Mouse (Mus musculus): ENCODE measurements around the gene Adat1. TPM values are rescaled to one million over a fixed set of nuclear protein-coding genes. Genes with fewer than 3 reads are reported as not detected.

Gene Adat1
- total RNA-seq, 4 experiments from 2014 or later = 1.5 to 2.1 (median 1.8) TPM

DNA sequence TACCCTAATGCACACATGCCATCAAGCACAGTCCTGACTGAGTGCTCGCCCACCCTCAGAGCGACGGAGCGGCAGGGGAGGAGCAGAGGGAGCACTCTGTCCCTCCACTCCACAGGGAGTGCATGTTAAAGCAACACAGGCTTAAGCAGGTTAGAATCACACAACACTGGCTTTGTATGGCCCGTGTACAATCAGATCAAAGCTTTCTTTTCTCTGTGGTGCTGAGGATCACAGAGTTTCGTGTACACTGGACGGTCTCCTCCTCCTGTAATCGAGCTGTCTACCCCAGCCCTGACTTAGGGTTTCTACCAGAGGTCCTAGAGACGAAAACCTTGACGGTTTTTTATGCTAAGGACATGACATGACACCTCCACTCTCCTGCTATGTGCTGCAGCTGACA is 23.6 kb downstream of the Adat1 start:
- DNase-seq (ENCODE audit: low spot score) = no peak

DNA sequence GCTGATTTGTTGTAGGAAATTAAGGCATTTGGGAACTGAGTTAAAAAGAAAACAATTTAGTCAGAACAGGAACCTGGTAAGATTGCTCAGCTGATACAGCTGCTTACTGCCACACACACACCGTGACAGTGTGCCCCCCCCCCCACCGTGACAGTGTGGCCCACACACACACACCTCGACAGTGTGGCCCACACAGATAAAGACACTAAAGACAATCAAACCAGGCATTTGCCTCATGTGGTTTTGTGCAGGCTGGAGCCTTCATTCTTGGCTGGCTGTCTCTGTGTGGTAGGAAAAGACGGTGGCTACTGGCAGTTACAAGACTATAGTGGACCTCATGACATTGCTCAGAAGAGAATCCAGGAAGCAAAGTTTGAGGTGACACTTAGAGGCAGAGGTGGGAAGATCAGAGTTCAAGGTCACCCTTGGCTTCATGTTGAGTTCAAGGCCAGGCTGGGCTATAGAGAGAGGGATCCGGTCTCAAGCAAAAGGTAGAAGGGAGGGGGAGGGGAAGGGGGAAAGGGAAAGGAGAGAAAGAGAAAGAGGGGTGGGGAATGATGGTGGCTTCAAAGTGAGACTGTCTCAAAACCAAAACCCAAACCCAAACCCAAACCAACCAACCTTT is 24.7 kb downstream of the Adat1 start:
- no peak for DNase-seq (ENCODE audit: low spot score)

GRCm38 (mm10) chr8:111964849-111965561 is 27.1 kb downstream of the Adat1 start:
- no peak for DNase-seq (ENCODE audit: low spot score)

DNA sequence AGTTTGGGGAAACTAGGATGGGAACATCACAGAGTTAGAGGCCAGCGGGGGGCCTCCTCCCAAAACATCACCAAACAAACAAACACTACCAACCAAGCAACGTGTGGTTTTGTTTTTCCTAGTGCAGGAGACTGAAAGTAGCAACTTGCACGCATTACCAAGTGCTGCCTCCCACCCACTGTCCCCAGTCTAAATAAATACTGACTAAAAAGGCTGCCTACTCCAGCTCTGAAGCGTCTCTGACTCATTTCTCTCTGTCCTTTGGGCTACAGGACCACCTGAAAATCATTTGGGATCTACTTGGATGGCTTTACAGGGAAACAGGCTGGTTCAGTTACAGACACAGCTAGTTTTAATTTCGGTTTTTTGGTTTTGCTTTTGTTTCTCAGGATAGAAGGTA is 27.8 kb downstream of the Adat1 start:
- DNase-seq (ENCODE audit: low spot score) = no peak

GRCm38 (mm10) chr8:111963546-111963945 is 28.6 kb downstream of the Adat1 start:
- no peak for DNase-seq (ENCODE audit: low spot score)

GRCm38 (mm10) chr8:111963091-111963490 is 29.0 kb downstream of the Adat1 start:
- DNase-seq (ENCODE audit: low spot score) = no peak

DNA sequence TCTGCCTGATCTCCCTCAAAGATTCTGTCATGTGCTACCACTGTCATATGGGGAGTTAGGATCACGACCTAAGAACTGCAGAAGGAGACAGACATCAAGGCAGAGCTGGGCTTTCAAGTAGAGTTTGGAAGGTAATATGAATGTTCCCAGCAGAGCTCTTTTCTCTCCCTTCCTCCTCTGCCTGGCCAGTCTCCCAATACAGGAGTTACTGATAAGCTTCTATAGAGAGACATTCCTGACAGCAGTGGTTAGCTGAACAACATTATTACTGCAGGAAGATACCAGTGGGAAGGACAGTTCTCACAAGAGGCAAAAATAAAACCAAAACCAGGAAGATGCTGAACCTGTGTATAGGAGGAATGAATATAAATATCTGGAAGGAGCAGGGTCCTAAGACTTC is 29.5 kb downstream of the Adat1 start:
- DNase-seq (ENCODE audit: low spot score) = no peak

- DNase-seq (ENCODE audit: low spot score) = no peak
These were observed 30.8 kb downstream of the Adat1 start for GRCm38 (mm10) chr8:111961330-111961729.

- DNase-seq (ENCODE audit: low spot score) = no peak
These were observed 31.3 kb downstream of the Adat1 start for GRCm38 (mm10) chr8:111960591-111961321.

GRCm38 (mm10) chr8:111957231-111957630 is 34.9 kb downstream of the Adat1 start:
- no peak for DNase-seq (ENCODE audit: low spot score)

GRCm38 (mm10) chr8:111955879-111956278 is 36.2 kb downstream of the Adat1 start:
- no peak for DNase-seq (ENCODE audit: low spot score)

DNA sequence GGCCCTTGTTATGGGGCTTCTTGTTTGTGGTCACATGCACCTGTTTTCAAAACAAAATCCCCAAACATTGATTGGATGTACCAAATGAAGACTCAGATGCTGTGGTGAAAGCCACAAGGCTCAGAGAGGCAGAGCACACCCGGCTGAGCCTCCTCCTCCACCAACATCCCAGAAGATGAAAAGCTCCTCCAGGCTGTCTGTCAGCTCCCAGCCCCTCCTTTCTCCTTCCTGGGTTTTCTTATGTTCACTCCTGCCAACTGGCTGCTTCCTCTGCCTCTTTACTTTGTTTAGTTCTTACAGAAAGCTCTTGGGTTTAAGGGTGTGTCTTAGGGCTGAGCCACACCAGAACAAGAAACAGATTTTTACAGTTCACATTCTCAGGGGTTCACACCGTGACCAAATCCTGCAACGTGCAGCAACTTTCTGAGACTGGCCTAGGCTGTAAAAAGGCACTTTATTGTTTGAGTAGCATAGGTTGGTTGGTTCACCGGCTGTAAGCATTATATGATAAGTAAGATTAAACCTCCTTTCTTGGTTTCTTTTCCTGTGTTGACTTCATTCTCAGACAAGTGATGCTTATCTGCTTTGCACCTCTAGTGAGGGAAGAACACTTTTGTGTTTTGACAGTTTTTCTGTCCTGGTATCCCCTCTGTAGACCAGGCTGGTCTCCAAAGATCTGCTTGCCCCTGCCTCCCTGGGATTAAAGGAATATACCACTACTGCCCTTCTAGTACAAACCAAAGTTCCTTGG is 37.1 kb downstream of the Adat1 start:
- DNase-seq (ENCODE audit: low spot score) = no peak

- no peak for DNase-seq (ENCODE audit: low spot score)
These were observed 40.2 kb downstream of the Adat1 start for GRCm38 (mm10) chr8:111951936-111952335.

DNA sequence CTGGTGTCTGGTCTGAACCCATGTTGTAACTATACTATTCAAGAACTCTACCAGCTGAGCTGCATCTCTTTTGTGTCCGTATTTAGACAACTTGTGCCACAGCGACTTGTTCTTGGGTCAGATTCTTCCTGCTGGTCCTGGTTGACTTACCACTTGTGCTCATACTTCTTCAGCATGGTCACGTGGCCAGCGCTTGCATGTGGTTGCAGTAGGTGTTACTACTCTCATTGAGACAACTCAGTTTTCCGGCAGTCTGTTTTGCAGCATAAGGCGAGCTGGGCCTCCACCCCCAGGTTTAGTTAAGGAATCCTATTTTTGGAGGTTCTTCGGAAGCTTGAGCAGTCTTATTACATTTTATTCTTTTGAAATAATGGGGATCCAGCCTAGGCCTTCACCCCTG is 40.8 kb downstream of the Adat1 start:
- no peak for DNase-seq (ENCODE audit: low spot score)

- no peak for DNase-seq (ENCODE audit: low spot score)
These were observed 41.3 kb downstream of the Adat1 start for GRCm38 (mm10) chr8:111950846-111951245.

- DNase-seq (ENCODE audit: low spot score) = no peak
These were observed 44.1 kb downstream of the Adat1 start for GRCm38 (mm10) chr8:111947954-111948353.

DNA sequence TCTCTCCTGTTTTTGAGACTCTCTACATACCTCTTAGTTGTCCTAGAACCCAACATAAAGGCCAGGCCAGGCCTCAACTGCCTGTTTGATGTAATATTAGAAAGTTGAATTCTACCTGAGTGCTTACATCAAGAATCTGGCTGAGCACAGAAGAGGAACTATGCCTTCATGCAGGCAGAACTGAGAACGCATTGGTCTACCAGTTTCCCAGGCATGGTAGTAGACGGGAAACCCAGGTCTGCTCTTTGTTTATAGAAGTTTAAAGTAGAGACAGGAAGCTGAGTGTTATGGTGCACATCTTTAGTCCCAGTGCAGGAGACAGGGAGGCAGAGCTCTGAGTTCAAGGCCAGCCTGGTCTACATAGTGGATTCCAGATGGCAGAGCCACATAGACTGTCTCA is 45.0 kb downstream of the Adat1 start:
- DNase-seq (ENCODE audit: low spot score) = no peak

GRCm38 (mm10) chr8:111943544-111943943 is 48.6 kb downstream of the Adat1 start:
- no peak for DNase-seq (ENCODE audit: low spot score)

GRCm38 (mm10) chr8:111941101-111941454 is 51.0 kb downstream of the Adat1 start:
- DNase-seq (ENCODE audit: low spot score) = peak; percentile 16

GRCm38 (mm10) chr8:111940171-111941100 is 51.7 kb downstream of the Adat1 start, which contains the start of gene Gabarapl2:
TSS of gene Gabarapl2 (plus strand) at chr8:111940703.
- DNase-seq (ENCODE audit: low spot score) = peak; percentile 95
